Mouse (Mus musculus): Measurements from ENCODE around the gene Spink2.
"Not testable (repeated sequence)": the region's sequence is repeated elsewhere in the genome, so short reads cannot be mapped to it uniquely, and the experiment has no call there.

Gene Spink2

GRCm38 (mm10) chr5:77193951-77194350 is 17.3 kb downstream of the Spink2 start:
- DNase-seq: peak; percentile 63 to 65

GRCm38 (mm10) chr5:77193266-77193665 is 18.0 kb downstream of the Spink2 start:
- DNase-seq: peak in 1 of 2 experiments; percentile 11

GRCm38 (mm10) chr5:77191631-77192030 is 19.6 kb downstream of the Spink2 start:
- DNase-seq: no peak

DNA sequence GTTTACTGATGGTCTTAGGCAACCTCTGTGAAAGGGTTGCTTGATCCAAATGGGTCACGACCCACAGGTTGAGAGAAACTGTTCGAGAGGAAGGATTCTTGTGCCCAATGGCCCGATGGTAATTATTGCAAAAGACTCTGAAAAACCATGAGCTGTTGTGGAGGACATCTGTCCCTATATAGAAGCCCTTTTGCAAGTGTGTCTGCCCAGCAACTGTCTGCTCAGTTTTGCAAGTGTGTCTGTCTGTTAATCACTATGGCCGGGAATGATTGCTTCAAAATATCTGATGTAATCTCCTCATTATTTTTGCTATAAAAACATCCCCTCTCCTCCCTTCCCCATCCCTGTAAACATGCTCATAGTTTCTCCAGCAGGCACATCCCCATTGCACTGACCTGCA is 20.2 kb downstream of the Spink2 start:
- no peak for DNase-seq

DNA sequence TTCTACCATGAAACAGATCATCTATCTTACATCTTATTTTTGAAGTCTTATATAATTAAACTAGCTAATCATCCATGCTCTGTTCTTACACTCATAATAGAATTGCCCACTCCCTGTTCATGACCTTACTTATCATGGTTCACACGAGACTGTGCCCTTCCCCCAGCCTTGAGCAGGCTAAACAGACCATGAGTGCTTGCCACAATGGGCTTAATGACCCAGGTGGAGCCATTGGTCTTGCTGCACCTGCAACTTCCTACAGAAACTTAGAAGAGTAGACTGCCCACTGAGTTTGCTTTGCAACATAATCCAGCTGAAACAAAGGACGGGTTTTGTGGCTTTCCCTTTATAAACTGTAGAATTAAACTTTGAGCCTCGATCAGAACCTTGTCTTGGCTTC is 22.5 kb downstream of the Spink2 start:
- no peak for DNase-seq

DNA sequence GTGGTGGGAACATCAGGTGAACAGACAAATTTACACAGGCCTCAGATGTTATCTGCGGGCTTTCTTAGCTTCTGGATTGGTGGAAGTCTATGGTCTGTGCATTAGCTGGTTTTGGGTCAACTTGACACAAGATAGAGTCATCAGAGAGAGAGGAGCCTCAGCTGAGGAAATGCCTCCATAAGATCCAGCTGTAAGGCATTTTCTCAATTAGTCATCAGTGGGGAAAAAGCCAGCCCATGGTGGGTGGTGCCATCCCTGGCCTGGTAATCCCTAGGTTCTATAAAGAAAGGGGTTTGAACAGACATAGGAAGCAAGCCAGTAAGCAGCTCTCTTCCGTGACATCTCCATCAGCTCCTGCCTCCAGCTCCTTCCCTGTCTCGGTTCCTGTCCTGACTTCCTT is 25.9 kb downstream of the Spink2 start:
- DNase-seq: no peak

GRCm38 (mm10) chr5:77183876-77184275 is 27.4 kb downstream of the Spink2 start:
- not testable (repeated sequence) for DNase-seq

DNA sequence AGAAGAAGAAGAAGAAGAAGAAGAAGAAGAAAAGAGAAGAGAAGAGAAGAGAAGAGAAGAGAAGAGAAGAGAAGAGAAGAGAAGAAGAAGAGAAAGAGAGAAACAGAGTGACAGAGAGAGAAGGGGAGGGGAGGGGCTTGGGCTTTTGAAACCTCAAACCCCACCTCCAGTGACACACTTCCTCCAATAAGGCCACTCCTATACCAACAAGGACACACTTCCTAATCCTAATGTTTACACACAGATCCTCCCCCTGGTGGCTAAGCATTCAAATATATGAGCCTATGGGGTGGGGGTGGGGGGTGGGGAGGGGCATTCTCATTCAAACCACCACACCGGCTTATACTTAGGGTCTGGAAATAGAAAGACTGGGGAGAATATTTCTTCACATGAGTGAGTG is 27.9 kb downstream of the Spink2 start:
- no peak for DNase-seq

- no peak for DNase-seq
These were observed 29.8 kb downstream of the Spink2 start for GRCm38 (mm10) chr5:77181508-77181907.

DNA sequence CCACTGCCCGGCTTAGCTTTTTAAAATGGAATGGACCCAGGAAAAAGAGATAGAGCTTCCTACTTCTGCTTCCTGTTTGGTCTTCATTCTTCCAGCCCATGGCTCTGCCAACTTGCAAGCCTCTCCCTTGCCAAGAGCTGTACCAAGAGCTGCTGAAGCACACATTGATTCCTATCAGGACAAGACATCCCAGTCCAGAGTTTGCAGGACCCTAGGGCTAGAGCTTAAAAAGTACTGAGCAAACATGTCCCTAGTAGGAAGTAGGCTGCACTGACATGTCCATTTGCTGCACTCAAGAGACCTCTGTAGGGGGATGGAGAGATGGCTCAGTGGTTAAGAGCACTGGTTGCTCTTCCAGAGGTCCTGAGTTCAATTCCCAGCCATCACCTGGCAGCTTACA is 32.3 kb downstream of the Spink2 start:
- no peak for DNase-seq

- peak in 1 of 2 experiments; percentile 39 for DNase-seq
These were observed 33.3 kb downstream of the Spink2 start for GRCm38 (mm10) chr5:77178008-77178407.

DNA sequence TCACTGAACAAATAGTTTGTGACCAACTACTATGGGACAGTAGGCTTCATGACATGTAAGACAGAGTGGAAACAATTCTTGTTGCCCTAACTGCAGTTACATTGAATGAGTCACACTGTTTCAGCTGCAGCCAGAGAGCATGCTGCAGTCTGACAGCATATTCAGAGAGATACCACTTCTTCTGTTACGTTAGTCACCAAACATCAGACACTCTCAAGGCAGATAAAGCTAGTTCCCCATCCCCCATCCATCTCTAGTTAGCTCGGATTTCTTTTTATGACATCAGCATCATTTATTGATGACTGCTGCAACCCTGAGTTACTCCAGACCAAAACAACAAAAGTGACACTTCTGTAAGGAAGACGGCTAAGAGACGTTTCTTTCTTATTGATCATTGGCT is 36.5 kb downstream of the Spink2 start:
- no peak for DNase-seq

GRCm38 (mm10) chr5:77170593-77170992 is 40.7 kb downstream of the Spink2 start:
- DNase-seq: peak in 1 of 2 experiments; percentile 40

GRCm38 (mm10) chr5:77167306-77167945 is 43.8 kb downstream of the Spink2 start:
- no peak for DNase-seq

DNA sequence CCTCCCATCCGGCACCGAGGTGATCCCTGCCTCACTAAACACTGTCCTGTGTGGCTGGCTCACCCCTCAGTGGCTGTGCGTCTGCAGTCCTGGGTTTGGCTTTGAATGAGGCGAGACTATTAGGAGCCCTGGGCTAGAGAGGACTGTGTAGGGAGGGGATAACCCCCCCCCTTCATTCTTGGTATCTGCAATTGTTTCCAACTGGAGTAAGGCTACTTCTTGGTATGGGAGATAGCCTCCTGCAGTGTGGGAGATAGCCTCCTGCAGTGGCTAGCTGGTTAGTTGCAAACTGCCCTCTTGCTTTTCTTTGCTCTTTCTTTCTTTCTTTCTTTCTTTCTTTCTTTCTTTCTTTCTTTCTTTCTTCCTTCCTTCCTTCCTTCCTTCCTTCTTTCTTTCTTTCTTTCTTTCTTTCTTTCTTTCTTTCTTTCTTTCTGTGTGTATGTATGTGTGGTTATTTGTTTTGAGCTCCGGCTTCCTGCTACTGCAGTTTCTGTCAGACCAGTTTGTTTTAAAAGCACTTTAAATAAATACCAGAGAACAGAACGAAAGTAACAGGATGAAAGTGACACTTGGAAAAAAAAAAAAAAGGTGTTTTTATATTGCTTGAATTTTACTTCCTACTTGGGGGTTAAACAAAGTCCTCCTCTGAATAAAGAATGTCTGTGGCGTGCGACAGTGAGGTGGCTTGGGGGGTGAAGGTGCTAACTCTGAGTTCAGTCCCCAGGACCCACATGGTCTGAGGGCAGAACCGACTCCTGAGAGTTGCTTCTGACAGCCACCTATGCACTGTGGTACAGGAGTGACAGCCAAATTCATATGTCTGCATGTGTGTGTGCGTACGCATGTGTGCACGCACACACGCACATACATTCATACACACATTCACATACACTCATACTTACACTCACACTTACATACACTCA is 45.3 kb downstream of the Spink2 start:
- DNase-seq: no peak

- no peak for DNase-seq
These were observed 47.7 kb downstream of the Spink2 start for GRCm38 (mm10) chr5:77163597-77163996.

DNA sequence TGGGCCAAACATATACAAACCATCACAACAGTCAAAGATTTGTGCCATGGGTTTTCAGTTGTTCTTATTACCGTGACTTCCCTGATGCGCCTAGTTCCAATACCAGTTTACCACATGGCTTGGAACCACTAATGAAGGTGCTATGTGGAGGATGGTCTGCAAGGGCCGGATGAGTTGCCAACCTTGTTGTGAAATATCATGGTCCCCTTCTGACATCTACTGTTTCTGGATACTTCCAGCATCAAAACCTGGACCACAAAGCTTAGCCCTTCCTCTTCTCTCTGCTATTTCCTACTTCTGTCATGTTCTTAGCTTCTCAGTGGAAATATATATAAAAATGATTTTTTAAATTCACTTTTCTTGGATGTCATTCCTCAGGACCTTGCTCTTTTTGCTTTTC is 48.7 kb downstream of the Spink2 start:
- DNase-seq: no peak

GRCm38 (mm10) chr5:77157777-77158540 is 53.3 kb downstream of the Spink2 start:
- no peak for DNase-seq

DNA sequence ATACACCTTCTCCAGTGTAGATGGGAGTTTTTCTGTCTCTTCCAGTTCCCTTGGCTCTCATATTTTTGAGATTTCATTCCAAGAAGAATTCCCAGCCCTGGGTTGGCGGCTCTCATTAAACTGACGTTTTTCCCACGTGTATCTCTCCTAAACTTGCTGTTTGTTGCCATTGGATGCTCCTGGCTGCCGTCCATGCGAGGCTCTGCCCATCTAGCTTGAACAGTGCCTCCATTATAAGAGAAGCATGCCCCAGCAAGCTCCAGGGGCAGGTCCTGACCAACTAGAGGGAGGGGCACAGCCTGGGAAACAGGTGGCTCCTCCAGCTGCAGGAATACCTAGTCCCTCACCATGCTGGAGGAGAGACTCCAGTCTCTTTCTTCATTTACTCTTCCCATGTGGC is 54.3 kb downstream of the Spink2 start:
- no peak for DNase-seq

GRCm38 (mm10) chr5:77155526-77155925 is 55.7 kb downstream of the Spink2 start:
- no peak for DNase-seq
